Mouse (Mus musculus) brain, embryonic 18.5 days (tissue): ENCODE measurements around the gene Ankrd10.
"Not testable (repeated sequence)": the region's sequence is repeated elsewhere in the genome, so short reads cannot be mapped to it uniquely, and the experiment has no call there.

Source experiments
- DNase-seq: peaks from one replicate; pipeline ENCODE4 v3.0.0-alpha.2; 2012; ENCODE audit warnings: low read depth, low spot score

The Ankrd10 gene

DNA sequence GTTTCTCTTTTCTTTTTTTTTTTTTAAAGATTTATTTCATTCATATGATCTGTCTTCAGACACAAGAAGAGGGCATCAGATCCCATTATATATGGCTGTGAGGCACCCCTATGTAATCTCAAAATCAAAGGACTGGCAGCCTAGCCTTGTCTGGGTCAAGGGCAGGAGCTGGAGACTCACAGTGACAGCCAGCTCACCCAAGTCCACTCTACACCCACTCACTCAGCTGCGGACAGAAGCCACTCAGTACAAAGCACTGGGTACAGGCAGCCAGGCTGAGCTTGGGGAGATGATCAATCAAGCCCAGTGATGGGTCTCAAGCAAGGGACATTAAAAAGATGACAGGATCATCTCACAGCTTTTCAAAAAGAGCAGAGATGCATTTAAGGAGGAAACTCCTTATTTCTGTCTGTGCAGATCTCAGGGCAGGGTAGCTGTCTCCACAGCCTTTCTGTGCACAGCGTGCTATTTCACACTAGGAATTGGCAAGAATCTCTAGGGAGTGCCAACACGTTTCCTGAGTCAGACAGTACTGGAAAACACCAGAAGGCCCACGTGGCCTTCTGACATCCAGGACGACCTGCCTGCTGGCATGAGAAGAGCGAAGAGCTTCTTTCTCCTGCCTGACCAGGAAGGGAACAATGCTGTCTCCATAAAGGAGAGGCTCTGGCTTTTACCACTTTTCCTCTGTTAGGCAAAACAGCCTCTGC, 21.3 kb downstream of the Ankrd10 start:
- no peak for DNase-seq

DNA sequence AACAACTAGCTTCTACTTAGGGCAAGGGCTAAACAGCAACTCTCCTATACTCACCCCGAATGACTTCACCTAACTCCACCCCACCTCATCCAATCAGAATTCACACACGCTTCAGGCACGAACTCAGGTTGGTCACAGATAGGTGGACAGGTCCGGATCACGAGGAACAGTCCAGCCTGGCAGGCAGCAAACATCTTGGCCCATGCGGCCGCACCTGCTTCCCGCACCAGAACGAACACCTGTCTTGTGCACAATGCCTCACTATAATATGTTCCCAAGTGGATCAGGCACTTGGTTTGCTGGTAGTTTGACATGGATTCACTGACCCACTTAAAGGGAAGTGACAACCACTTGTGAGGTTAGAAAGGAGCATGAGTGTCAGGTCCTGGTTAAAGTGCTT, 26.7 kb downstream of the Ankrd10 start:
- no peak for DNase-seq

GRCm38 (mm10) chr8:11602006-11602680, 33.4 kb downstream of the Ankrd10 start:
- no peak for DNase-seq

GRCm38 (mm10) chr8:11600301-11600951, 35.1 kb downstream of the Ankrd10 start:
- no peak for DNase-seq

- no peak for DNase-seq
Measured at GRCm38 (mm10) chr8:11593222-11593884, 42.2 kb downstream of the Ankrd10 start.

- no peak for DNase-seq
Measured at GRCm38 (mm10) chr8:11592296-11592695, 43.3 kb downstream of the Ankrd10 start.

DNA sequence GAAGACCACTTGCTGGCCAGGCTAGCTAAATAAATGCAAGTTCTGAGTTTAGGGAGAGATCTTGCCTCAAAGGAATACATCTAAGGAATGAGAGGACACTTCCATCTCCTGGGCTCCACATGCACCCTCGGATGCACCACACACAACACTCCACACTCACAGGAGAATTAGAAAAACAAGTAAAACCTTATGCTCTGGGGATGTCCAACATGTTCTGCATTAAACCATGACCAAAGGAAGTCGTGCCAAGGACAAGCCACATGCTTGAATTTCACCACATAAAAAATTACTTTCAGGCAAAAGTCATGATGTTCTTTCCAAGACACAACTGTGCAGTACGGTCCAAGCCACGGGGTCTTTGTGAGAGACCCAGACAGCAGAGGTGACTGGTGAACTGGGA, 43.7 kb downstream of the Ankrd10 start:
- DNase-seq = no peak

DNA sequence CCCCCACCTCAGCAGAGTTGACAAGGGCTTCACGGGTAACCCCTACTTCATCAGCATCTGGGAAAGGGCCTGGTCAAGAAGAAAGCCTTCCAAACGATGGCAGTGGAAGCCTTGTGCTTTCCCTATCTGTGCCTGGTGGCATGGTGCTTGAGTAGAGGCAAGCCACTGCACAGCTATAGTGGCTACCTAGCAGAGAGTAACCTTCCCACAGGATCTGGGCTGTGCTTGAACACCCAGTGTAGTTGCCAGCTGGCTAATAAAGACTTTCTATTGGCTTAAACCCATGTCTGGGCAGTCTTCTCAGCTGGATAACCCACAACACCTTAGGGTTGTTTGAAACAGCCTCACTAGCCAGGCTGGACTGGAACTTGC, 49.2 kb downstream of the Ankrd10 start:
- no peak for DNase-seq

GRCm38 (mm10) chr8:11585513-11586373, 49.8 kb downstream of the Ankrd10 start:
- no peak for DNase-seq

DNA sequence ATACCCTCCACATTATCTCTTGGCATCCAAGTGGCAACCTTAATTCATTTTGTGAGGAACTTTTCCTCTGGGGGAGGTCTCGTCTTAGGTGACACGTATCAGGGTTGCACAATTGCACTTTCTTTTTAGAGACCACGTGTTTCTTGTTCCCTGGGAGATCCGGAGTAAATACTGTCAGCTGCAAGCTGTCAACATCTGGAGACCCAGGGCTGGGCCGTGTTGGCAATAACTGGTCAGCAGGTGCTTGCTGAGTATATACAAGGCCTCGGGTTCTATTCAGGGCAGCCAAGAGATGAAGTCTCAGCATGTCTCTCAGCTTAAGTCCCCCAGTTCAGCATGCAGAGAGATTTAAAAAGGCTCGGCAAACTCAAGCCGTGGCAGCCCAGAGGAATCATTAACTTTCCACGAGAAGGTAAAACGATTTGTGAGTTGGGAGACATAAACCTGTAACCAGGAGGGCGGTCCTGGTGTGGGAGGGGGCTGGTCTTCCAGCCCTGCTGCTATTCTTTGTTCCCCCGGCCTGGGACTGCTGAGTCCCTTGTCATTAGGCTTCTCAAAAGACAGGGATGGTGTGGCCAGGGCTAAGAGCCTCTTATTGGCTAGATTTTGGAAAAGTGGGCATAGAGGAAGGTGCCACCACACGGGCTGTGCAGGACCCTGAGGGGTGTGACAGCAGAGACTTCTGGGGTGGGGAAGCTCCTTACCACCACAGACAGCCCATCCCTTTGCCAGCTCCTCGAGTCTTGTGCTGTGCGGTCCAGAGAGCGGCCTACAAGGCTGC, 59.8 kb downstream of the Ankrd10 start:
- DNase-seq = no peak

- DNase-seq = no peak
Measured at GRCm38 (mm10) chr8:11574911-11575603, 60.5 kb downstream of the Ankrd10 start.

GRCm38 (mm10) chr8:11572428-11572827, 63.1 kb downstream of the Ankrd10 start:
- no peak for DNase-seq

DNA sequence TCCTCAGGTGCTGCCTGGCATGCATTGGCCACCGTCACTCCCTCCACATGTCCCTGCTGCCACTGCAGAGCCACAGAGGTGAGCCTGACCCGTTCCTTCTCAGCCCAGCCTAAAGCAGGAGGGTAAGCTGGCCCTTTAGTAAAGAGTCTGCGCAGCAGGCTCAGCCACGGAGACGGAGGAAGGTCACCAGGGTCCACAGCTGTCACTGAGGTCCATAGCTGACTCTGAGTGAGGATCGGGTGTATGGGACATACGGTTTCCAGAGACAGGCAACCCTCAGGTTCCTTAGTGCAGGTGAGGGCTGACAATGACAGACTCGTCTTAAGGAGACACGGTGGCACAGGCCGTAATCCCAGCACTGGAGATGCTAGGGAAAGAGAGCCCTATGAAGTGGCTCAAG, 63.6 kb downstream of the Ankrd10 start:
- no peak for DNase-seq

GRCm38 (mm10) chr8:11570742-11571141, 64.8 kb downstream of the Ankrd10 start:
- no peak for DNase-seq

- no peak for DNase-seq
Measured at GRCm38 (mm10) chr8:11569260-11570097, 66.1 kb downstream of the Ankrd10 start.

DNA sequence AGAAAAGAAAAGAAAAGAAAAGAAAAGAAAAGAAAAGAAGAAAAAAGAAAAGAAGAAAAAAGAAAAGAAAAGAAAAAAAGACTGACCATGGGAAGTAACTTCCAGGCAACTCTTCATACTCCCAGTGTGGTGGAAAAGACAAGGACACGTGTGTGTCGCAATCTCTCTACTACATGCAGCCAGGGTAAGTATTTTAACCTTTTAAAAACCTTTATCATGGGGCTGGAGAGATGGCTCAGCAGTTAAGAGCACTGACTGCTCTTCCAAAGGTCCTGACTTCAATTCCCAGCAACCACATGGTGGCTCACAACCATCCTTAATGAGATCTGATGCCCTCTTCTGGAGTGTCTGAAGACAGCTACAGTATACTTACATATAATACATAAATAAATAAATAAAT, 67.4 kb downstream of the Ankrd10 start:
- not testable (repeated sequence) for DNase-seq

- no peak for DNase-seq
Measured at GRCm38 (mm10) chr8:11564721-11565120, 70.8 kb downstream of the Ankrd10 start.

- DNase-seq = no peak
Measured at GRCm38 (mm10) chr8:11564236-11564635, 71.3 kb downstream of the Ankrd10 start.
